Mouse (Mus musculus): ENCODE results near the gene Gsdma2.

- TF ChIP-seq POLR2A (IDR thresholded peaks at IDR 0.05; ENCODE audit: insufficient read length, low read depth), result no peak
- no peak for TF ChIP-seq TCF12 (IDR thresholded peaks at IDR 0.05; ENCODE audit: insufficient read depth, poor library complexity, severe bottlenecking)
- TF ChIP-seq E2F4 (IDR thresholded peaks at IDR 0.05; ENCODE audit: insufficient read depth), result no peak
- no peak for TF ChIP-seq POLR2AphosphoS2 (IDR thresholded peaks at IDR 0.05; ENCODE audit: insufficient read length, low read depth)
- TF ChIP-seq MAX (IDR thresholded peaks at IDR 0.05; ENCODE audit: low read depth), result no peak
- no peak for TF ChIP-seq USF1 (IDR thresholded peaks at IDR 0.05; ENCODE audit: low read depth)
- TF ChIP-seq MYOG (IDR thresholded peaks at IDR 0.05; ENCODE audit: control insufficient read depth in 1 of 3, insufficient read depth in 1 of 3, insufficient read length in 2 of 3, low read depth in 2 of 3), result no peak
- no peak for TF ChIP-seq CEBPB (IDR thresholded peaks at IDR 0.05; ENCODE audit: insufficient read depth, poor library complexity, severe bottlenecking)
- no peak for TF ChIP-seq REST (IDR thresholded peaks at IDR 0.05; ENCODE audit: insufficient read depth, insufficient read length)
- TF ChIP-seq SRF (IDR thresholded peaks at IDR 0.05; ENCODE audit: control insufficient read depth, insufficient read length, low read depth), result no peak
- TF ChIP-seq TCF3 (IDR thresholded peaks at IDR 0.05; ENCODE audit: insufficient read length, low read depth), result no peak
- no peak for TF ChIP-seq MYOD1 (IDR thresholded peaks at IDR 0.05; ENCODE audit: control insufficient read depth in 1 of 3, insufficient read length in 2 of 3, low read depth in 2 of 3)
Measured at GRCm38 (mm10) chr11:98672482-98672881, 25.9 kb downstream of the Gsdma2 start.

Data from myocyte (in vitro differentiated cells).